Mouse (Mus musculus) MEL (cell line): ENCODE measurements around the gene Iqsec1. TPM values are rescaled to one million over a fixed set of nuclear protein-coding genes. Genes with fewer than 3 reads are reported as not detected.

ENCODE experiments used
- DNase-seq: peaks from one replicate; pipeline ENCODE4 v3.0.0; 2011; ENCODE audit warnings: low read depth, low spot score
- H3K27ac ChIP-seq: 2 replicates; pipeline ENCODE4 v1.5.1; 2012; ENCODE audit warnings: low read depth, mild to moderate bottlenecking, control low read depth, low read length, moderate library complexity; ENCODE audit not compliant: control insufficient read depth
- H3K27me3 ChIP-seq, 2 experiments: fragments of 150-350 bp in 1 of 2; sonication (generic) in 1 of 2; 2 replicates each; pipeline ENCODE4 v1.6.1; 2012; ENCODE audit warnings: low read length in 2 of 2, mild to moderate bottlenecking in 2 of 2, improper control_type of control experiment in 1 of 2, moderate library complexity in 1 of 2; ENCODE audit not compliant: insufficient read depth in 2 of 2, control insufficient read depth in 1 of 2
- H3K36me3 ChIP-seq, 2 experiments: 2 replicates each; pipeline ENCODE4 v1.6.1; 2012 to 2014; ENCODE audit warnings: low read length in 2 of 2, improper control_type of control experiment in 1 of 2, inconsistent platforms in 1 of 2, mild to moderate bottlenecking in 1 of 2; ENCODE audit not compliant: insufficient read depth in 2 of 2, control insufficient read depth in 1 of 2
- H3K4me1 ChIP-seq, 2 experiments: fragments of 150-350 bp in 1 of 2; sonication (generic) in 1 of 2; 2 replicates each; pipeline ENCODE4 v1.6.1; 2012; ENCODE audit warnings: low read length in 2 of 2, improper control_type of control experiment in 1 of 2, mild to moderate bottlenecking in 1 of 2; ENCODE audit not compliant: insufficient read depth in 2 of 2, control insufficient read depth in 1 of 2
- H3K4me3 ChIP-seq, 2 experiments: fragments of 150-350 bp in 1 of 2; sonication (generic) in 1 of 2; 2 replicates each; pipeline ENCODE4 v1.5.1; 2012; ENCODE audit warnings: low read depth in 2 of 2, low read length in 2 of 2, mild to moderate bottlenecking in 2 of 2, moderate library complexity in 2 of 2, control low read depth in 1 of 2, improper control_type of control experiment in 1 of 2; ENCODE audit not compliant: control insufficient read depth in 1 of 2, insufficient read depth in 1 of 2
- H3K79me2 ChIP-seq: 2 replicates; pipeline ENCODE4 v1.6.1; 2012; ENCODE audit warnings: mild to moderate bottlenecking, low read length, moderate library complexity; ENCODE audit not compliant: control insufficient read depth, poor library complexity, insufficient read depth
- H3K9ac ChIP-seq: 2 replicates; pipeline ENCODE4 v1.6.1; 2012; ENCODE audit warnings: low read depth, mild to moderate bottlenecking, control low read depth, low read length, moderate library complexity; ENCODE audit not compliant: control insufficient read depth, poor library complexity, severe bottlenecking
- H3K9me3 ChIP-seq: fragments of 150-350 bp; sonication (generic); replicated peaks from 2 replicates; pipeline ENCODE4 v1.6.1; 2012; ENCODE audit warnings: mild to moderate bottlenecking, low read length, improper control_type of control experiment, moderate library complexity; ENCODE audit not compliant: insufficient read depth
- CHD2 ChIP-seq: IDR thresholded peaks from 2 replicates; pipeline ENCODE4 v1.6.1; 2011; ENCODE audit warnings: low read length, improper control_type of control experiment
- ELF1 ChIP-seq: IDR thresholded peaks from 2 replicates; pipeline ENCODE4 v1.6.1; 2014; ENCODE audit warnings: low read depth, mild to moderate bottlenecking, inconsistent platforms, low read length, improper control_type of control experiment, moderate library complexity
- EP300 ChIP-seq, 2 experiments: IDR thresholded peaks; 2 replicates each; pipeline ENCODE4 v1.6.1; 2011; ENCODE audit warnings: improper control_type of control experiment in 2 of 2, low read length in 2 of 2, low read depth in 1 of 2, mild to moderate bottlenecking in 1 of 2
- ETS1 ChIP-seq: IDR thresholded peaks from 2 replicates; pipeline ENCODE4 v1.6.1; 2012; ENCODE audit warnings: low read depth, mild to moderate bottlenecking, inconsistent platforms, low read length, improper control_type of control experiment, moderate library complexity
- KAT2A ChIP-seq: conservative IDR thresholded peaks from 2 replicates; pipeline ENCODE4 v1.6.1; 2012; ENCODE audit warnings: low read depth, low read length, improper control_type of control experiment, inconsistent platforms
- MAX ChIP-seq: IDR thresholded peaks from 2 replicates; pipeline ENCODE4 v1.6.1; 2011; ENCODE audit warnings: low read length, improper control_type of control experiment
- MAZ ChIP-seq: IDR thresholded peaks from 2 replicates; pipeline ENCODE4 v1.6.1; 2012; ENCODE audit warnings: low read depth, mild to moderate bottlenecking, inconsistent platforms, low read length, improper control_type of control experiment
- MYB ChIP-seq: IDR thresholded peaks from 2 replicates; pipeline ENCODE4 v1.6.1; 2011; ENCODE audit warnings: mild to moderate bottlenecking, low read depth, low read length, improper control_type of control experiment
- MYC ChIP-seq: IDR thresholded peaks from 2 replicates; pipeline ENCODE4 v1.6.1; 2011; ENCODE audit warnings: low read depth, mild to moderate bottlenecking, low read length, improper control_type of control experiment, moderate library complexity
- NELFE ChIP-seq: IDR thresholded peaks from 2 replicates; pipeline ENCODE4 v1.6.1; 2011; ENCODE audit warnings: low read depth, low read length, improper control_type of control experiment
- POLR2AphosphoS2 ChIP-seq: IDR thresholded peaks from 2 replicates; pipeline ENCODE4 v1.6.1; 2011; ENCODE audit warnings: low read length, improper control_type of control experiment
- SIN3A ChIP-seq: IDR thresholded peaks from 2 replicates; pipeline ENCODE4 v1.6.1; 2012; ENCODE audit warnings: low read length, improper control_type of control experiment, inconsistent platforms
- TBP ChIP-seq: IDR thresholded peaks from 2 replicates; pipeline ENCODE4 v1.8.0; 2011; ENCODE audit warnings: low read depth, low read length, improper control_type of control experiment
- UBTF ChIP-seq: IDR thresholded peaks from 2 replicates; pipeline ENCODE4 v1.6.1; 2012; ENCODE audit warnings: low read depth, mild to moderate bottlenecking, inconsistent platforms, low read length, improper control_type of control experiment, moderate library complexity, borderline replicate concordance; ENCODE audit not compliant: insufficient read depth
- USF1 ChIP-seq: IDR thresholded peaks from 2 replicates; pipeline ENCODE4 v1.6.1; 2014; ENCODE audit warnings: low read depth, mild to moderate bottlenecking, inconsistent platforms, low read length, improper control_type of control experiment, moderate library complexity
- ZKSCAN1 ChIP-seq: IDR thresholded peaks from 2 replicates; pipeline ENCODE4 v1.6.1; 2012; ENCODE audit warnings: low read depth, mild to moderate bottlenecking, inconsistent platforms, low read length, improper control_type of control experiment, moderate library complexity
- ZMIZ1 ChIP-seq: IDR thresholded peaks from 2 replicates; pipeline ENCODE4 v1.6.1; 2012; ENCODE audit warnings: low read depth, mild to moderate bottlenecking, inconsistent platforms, low read length, improper control_type of control experiment, moderate library complexity
- ZNF384 ChIP-seq: IDR thresholded peaks from 2 replicates; pipeline ENCODE4 v1.6.1; 2012; ENCODE audit warnings: low read depth, mild to moderate bottlenecking, inconsistent platforms, low read length, improper control_type of control experiment
- polyA plus RNA-seq, 2 experiments: library from polyadenylated mRNA; stranded (reverse) in 1 of 2; unstranded in 1 of 2; fragments of >175 nt in 1 of 2; fragments of >200 nt in 1 of 2; gene quantifications; 2 replicates each; pipeline versions ENCODE4 v1.2.1 to v1.2.4; 2012; ENCODE audit warnings: low replicate concordance in 2 of 2, low read depth in 1 of 2; ENCODE audit not compliant: insufficient read length in 2 of 2, insufficient read depth in 1 of 2, missing spikeins in 1 of 2
- total RNA-seq: library from RNA; depleted of rRNA; stranded (reverse); fragments of 300-350 nt; gene quantifications from 2 replicates; pipeline ENCODE4 v1.2.3, GENCODE M21; 2012

The Iqsec1 gene
- total and polyA plus RNA-seq, 3 experiments = 14.8 to 73.4 (median 30.8) TPM

- H3K27me3 ChIP-seq = no peaks in the 10 kb centered on the region
- H3K79me2 ChIP-seq = no peaks in the 10 kb centered on the region
- no peak overlapping the region for H3K9ac ChIP-seq
- no peak overlapping the region for H3K27ac ChIP-seq
- no peaks in the 10 kb centered on the region for H3K36me3 ChIP-seq
- no peak for TF ChIP-seq MAZ
- TF ChIP-seq, all 39 proteins: peak for 0
- Histone ChIP-seq H3K9me3 (no peaks in the 10 kb centered on the region), H3K4me3 (no peak overlapping the region), H3K4me1 (peaks cover 0 to 4% of the 10 kb centered on the region in 2 experiments; a peak in 1 of 4 replicates)
- DNase-seq = no peak
These were observed 200.9 kb downstream of the Iqsec1 start for GRCm38 (mm10) chr6:90787587-90787986.

GRCm38 (mm10) chr6:90787036-90787435 lies 201.4 kb downstream of the Iqsec1 start:
- no peak overlapping the region for H3K27ac ChIP-seq
- peaks cover 0 to 4% of the 10 kb centered on the region in 2 experiments; a peak in 1 of 4 replicates for H3K4me1 ChIP-seq
- H3K27me3 ChIP-seq = no peaks in the 10 kb centered on the region
- DNase-seq = peak; percentile 29
- no peak for TF ChIP-seq SIN3A
- peak; percentile 64 for TF ChIP-seq USF1
- peak; percentile 56 for TF ChIP-seq MAX
- H3K4me3 ChIP-seq = no peak overlapping the region
- no peaks in the 10 kb centered on the region for H3K36me3 ChIP-seq
- no peak overlapping the region for H3K9ac ChIP-seq
- no peaks in the 10 kb centered on the region for H3K79me2 ChIP-seq
- H3K9me3 ChIP-seq = no peaks in the 10 kb centered on the region

GRCm38 (mm10) chr6:90786589-90786988 lies 201.9 kb downstream of the Iqsec1 start:
- TF ChIP-seq EP300 (IDR thresholded peaks at IDR 0.05; ENCODE audit: low read depth in 1 of 2, low read length in 2 of 2) (no peak), KAT2A (no peak), CHD2 (no peak), ZNF384 (no peak)
- H3K9ac ChIP-seq = no peak overlapping the region
- no peak overlapping the region for H3K4me3 ChIP-seq
- H3K27ac ChIP-seq = no peak overlapping the region
- H3K4me1 ChIP-seq = peaks cover 0 to 4% of the 10 kb centered on the region in 2 experiments; a peak in 1 of 4 replicates
- no peaks in the 10 kb centered on the region for H3K27me3 ChIP-seq
- no peaks in the 10 kb centered on the region for H3K9me3 ChIP-seq
- no peaks in the 10 kb centered on the region for H3K79me2 ChIP-seq
- no peaks in the 10 kb centered on the region for H3K36me3 ChIP-seq
- no peak for DNase-seq

- peaks cover 0 to 4% of the 10 kb centered on the region in 2 experiments; a peak in 1 of 4 replicates for H3K4me1 ChIP-seq
- H3K36me3 ChIP-seq = no peaks in the 10 kb centered on the region
- H3K79me2 ChIP-seq = no peaks in the 10 kb centered on the region
- H3K27me3 ChIP-seq = no peaks in the 10 kb centered on the region
- H3K4me3 ChIP-seq = no peak overlapping the region
- no peak for DNase-seq
- H3K9me3 ChIP-seq = no peaks in the 10 kb centered on the region
- no peak overlapping the region for H3K27ac ChIP-seq
- no peak overlapping the region for H3K9ac ChIP-seq
- TF ChIP-seq MYB = no peak
- TF ChIP-seq NELFE = no peak
- no peak for TF ChIP-seq ETS1
- TF ChIP-seq TBP = no peak
- no peak for TF ChIP-seq ZMIZ1
- TF ChIP-seq UBTF = no peak
- no peak for TF ChIP-seq MYC
- no peak for TF ChIP-seq CHD2
- TF ChIP-seq POLR2AphosphoS2 = no peak
- no peak for TF ChIP-seq ELF1
- no peak for TF ChIP-seq ZKSCAN1
- TF ChIP-seq MAX = no peak
- TF ChIP-seq ZNF384 = no peak
- TF ChIP-seq, all 39 proteins: peak for 0
These were observed 204.5 kb downstream of the Iqsec1 start for GRCm38 (mm10) chr6:90783945-90784344.
